Mouse (Mus musculus) lung, postnatal 0 days (tissue): ENCODE results near the gene Dguok.

Experiments
- CTCF ChIP-seq: IDR thresholded peaks from 2 replicates; pipeline ENCODE4 v1.5.1; 2016; ENCODE audit warnings: antibody characterized with exemption, mild to moderate bottlenecking
- EP300 ChIP-seq: IDR thresholded peaks from 2 replicates; pipeline ENCODE4 v1.6.1; 2016; ENCODE audit warnings: antibody characterized with exemption, mild to moderate bottlenecking, control low read depth

- TF ChIP-seq EP300 (no peak), CTCF (no peak)
Measured at GRCm38 (mm10) chr6:83440197-83440509, 66.6 kb downstream of the Dguok start.
